Mouse (Mus musculus) adrenal gland (tissue): ENCODE measurements around the gene Vps4b.

Source experiments
- intact Hi-C: fragments of 180-260 bp; cut with DNase I; formaldehyde crosslinking; loops from one replicate; pipeline ENCODE4 v1.15.1; 2025

The Vps4b gene

GRCm38 (mm10) chr1:106758734-106759571 lies 37.6 kb downstream of the Vps4b start:
- intact Hi-C loops: no loop called here

GRCm38 (mm10) chr1:106756633-106757032 lies 39.9 kb downstream of the Vps4b start:
- intact Hi-C loops: no loop called here

GRCm38 (mm10) chr1:106752013-106752412 lies 44.5 kb downstream of the Vps4b start:
- intact Hi-C loops: no loop called here

- intact Hi-C loops: no loop called here
Measured at GRCm38 (mm10) chr1:106750656-106751055, 45.9 kb downstream of the Vps4b start.

DNA sequence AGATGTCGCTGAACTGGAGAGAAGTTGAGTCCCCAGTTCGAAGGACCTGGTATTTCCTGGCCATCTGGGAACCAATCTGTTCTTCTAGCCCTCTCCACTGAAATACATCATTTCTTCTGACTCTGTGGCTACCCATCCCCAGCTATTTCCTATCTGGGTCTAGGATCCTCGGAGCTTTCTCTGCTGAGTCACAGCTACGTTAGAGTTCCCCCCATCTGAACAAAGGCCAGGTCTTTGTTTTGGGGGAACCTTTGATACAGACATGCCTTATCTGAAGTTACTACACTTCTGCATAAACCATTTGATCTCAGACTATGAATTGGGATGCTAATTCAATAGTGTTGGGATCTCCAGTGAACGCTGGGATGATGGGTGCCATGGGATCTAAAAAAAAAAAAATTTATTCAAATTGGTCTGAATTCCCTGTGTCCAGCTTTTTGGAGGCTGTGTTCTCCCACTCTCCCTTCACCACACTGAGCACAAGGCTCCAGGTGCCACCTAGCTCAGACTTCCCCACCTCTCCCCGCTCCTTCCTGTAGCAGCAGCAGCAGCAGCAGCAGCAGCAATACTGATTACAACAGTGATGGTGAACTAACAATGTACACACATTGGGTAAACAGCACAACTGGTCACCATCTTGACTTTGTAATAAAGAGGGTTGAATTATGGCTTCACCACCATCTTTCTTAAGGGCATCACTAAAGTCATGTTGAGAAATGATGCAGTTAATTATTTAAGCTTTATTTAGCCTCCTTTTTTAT lies 47.8 kb downstream of the Vps4b start:
- intact Hi-C loops: no loop called here

- intact Hi-C loops: no loop called here
Measured at GRCm38 (mm10) chr1:106742980-106743379, 53.5 kb downstream of the Vps4b start.

- intact Hi-C loops: no loop called here
Measured at GRCm38 (mm10) chr1:106740735-106741134, 55.8 kb downstream of the Vps4b start.

DNA sequence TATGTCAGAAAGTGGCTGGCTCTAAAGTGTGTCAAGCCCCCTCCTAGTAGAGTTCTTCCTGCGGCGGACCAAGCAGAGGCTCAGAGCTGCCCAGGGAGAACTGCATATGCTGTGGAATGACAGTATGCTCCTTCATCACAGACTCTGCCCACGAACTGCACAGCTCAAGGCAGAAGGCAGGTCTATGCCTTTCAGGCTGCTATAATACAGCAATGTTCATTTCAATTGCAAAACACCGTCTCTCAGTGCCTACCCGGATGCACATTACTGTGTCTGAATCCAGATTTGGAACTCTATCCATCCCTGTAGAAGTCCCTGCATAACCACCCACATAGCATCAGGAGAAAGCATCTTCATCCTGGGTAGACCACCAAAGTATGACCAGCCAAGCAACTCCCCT lies 56.7 kb downstream of the Vps4b start:
- intact Hi-C loops: loop anchor here (5.0 kb wide), 1 partner anchor 313 kb away; no protein-coding TSS in a partner anchor

DNA sequence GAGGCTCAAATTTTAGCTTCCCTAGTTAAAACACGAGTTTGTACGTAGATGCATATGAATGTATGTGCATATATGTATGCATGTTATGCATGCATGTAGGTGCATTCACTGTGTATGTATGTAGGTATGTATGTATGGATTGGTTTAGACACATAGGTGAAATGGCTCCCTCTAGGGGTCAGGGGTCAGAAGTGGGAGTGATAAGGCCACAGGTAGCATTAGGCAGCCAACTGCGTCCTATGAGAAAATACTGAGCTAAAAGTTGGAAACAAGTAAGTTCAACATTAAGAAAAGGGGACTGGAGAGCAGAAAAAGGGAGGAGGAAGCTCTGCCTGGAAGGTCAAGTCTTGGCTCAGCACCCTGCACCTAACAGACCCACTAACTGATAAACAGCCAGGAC lies 58.4 kb downstream of the Vps4b start:
- intact Hi-C loops: loop anchor here (5.0 kb wide), 1 partner anchor 311 kb away; no protein-coding TSS in a partner anchor

DNA sequence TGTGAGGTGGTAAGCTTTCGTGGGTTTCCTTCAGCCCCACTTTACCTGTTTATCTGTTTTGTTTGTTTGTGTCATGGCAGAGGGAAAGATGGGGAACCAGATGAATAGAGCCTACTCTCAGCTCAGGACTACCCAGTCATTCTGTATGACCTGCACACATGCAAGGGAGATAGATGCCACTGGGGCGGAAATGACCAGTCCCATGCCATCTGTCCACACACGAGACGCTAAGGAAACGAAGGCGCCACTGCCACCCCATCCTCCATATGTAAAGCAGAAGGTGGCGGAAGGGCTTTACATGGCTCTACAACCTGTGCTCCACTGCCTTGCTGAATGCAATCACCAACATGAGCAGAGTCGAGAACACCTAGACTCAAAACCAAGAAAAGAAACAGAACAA lies 60.3 kb downstream of the Vps4b start:
- intact Hi-C loops: loop anchor here (5.0 kb wide), 1 partner anchor 309 kb away; no protein-coding TSS in a partner anchor

DNA sequence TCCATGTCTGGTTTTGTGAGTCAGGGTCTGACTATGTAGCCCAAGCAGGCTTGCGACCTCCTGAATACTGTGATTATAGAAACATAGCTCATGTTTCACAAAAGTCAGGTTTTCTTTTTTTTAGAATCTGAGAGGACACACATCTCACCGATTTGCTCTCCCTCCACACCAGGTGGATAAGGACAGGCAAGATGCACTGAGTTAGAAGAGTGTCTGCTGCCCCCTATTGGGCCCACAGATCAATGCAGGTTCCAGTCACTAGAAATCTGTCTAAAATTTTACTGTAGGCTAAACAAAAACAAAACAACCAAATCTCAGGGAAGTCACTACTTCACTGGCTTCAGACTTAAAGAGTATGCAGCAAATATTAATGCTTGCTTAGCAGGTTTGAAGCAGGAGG lies 60.9 kb downstream of the Vps4b start:
- intact Hi-C loops: loop anchor here (5.0 kb wide), 1 partner anchor 308 kb away; no protein-coding TSS in a partner anchor

GRCm38 (mm10) chr1:106722061-106722460 lies 74.5 kb downstream of the Vps4b start:
- intact Hi-C loops: no loop called here

- intact Hi-C loops: loop anchor here (1.0 to 5.0 kb wide), 4 partner anchors 100 to 291 kb away; no protein-coding TSS in a partner anchor
Measured at GRCm38 (mm10) chr1:106717736-106718135, 78.8 kb downstream of the Vps4b start.

DNA sequence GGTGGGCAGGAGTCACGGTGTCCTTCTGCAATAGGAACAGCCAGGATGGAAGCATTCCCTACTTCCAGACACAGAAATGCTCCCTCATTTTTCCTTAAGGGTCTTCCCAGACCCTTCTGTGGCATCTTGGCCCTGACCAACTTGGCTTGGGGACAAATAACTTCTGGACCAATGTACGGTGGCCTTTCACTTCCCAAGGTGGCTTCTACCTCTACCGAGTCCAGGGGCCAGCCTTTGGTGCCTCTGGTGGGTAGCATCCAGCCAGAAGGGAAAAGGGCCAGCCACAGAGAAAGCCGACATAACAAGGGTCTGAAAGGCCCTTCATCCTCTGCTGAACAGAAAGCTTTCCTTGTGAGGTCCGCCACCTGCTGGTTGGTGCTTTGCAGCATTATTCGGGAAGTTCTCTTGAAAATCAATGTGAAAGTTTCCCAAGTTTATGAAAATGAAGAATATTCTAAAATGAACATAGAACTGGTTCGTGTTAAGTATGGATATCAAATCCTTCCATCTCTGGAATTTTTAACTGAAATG lies 79.4 kb downstream of the Vps4b start:
- intact Hi-C loops: loop anchor here (1.0 to 5.0 kb wide), 3 partner anchors 100 to 202 kb away; no protein-coding TSS in a partner anchor

- intact Hi-C loops: loop anchor here (2.0 to 5.0 kb wide), 2 partner anchors 101 to 201 kb away; no protein-coding TSS in a partner anchor
Measured at GRCm38 (mm10) chr1:106716141-106716540, 80.4 kb downstream of the Vps4b start.

DNA sequence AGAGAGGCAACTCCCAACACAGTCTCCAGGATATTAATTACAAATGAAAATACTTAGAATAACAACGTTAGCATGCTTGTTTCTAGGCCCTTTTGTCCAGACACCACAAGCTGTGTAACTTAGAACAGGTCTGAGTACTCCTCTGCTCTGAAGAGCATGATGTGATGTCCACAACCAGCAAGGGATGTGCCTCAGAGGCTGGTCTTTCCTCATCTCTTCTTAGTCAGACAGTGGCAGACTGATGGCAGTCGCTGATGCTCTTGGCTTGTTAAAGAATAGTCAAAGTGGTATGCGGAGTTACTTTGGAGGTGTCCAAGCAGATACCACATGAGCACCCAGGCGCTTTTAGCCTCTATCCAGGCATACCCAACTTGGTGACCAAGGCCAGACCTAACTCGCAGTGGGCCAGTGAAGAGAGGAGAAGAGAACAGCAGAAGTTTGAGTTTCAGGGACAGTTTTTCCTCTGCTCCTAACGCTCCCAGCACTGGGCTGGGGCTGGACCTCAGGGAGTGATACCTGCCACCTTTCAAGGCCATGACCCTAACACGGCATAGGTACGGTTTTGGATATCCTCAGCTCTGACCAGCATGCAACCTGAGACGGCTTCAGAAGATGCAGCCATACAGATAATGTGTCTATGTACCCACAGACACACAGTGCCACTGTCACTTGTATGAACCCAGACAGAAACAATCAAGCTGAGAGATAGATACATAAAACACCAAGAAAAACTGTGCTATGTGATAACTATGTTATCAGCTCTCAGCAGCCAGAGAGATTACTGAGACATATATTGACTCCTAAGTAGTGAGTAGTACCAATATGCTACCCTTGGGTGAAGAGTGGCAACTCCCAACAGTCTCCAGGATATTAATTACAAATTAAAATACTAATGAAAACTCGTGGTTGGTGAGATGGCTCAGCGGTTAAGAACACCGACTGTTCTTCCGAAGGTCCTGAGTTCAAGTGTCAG lies 81.1 kb downstream of the Vps4b start:
- intact Hi-C loops: loop anchor here (2.0 to 5.0 kb wide), 2 partner anchors 102 to 201 kb away; no protein-coding TSS in a partner anchor

DNA sequence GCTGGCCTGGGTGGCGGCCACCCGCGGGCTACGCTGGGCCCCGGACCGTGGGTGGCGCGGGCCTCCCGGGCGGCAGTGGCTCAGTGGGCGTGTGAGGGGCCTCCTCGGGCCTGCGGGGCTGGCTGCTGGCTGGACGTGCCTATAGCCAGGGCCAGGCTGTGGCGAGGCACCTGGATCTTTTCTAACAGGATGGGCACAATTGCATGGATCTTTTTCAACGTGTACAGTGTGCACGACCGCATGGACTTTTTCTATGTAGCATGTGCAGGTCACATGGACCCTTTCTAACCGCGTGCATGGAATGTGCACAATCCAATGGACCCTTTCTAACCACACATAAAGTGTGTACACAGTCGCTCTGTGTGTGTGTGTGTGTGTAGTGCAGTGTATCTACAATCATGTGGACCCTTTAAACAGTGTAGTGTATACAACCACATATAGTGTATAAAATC lies 82.0 kb downstream of the Vps4b start:
- intact Hi-C loops: loop anchor here (5.0 kb wide), 1 partner anchor 87 kb away; no protein-coding TSS in a partner anchor
